Mouse (Mus musculus): ENCODE measurements around the gene Arnt2. TPM values are rescaled to one million over a fixed set of nuclear protein-coding genes. Genes with fewer than 3 reads are reported as not detected.

Gene Arnt2
- polyA plus RNA-seq, 1 experiment, result not detected

GRCm38 (mm10) chr7:84254311-84254710, 155.7 kb downstream of the Arnt2 start:
- TF ChIP-seq POLR2A (IDR thresholded peaks at IDR 0.05; ENCODE audit: insufficient read depth, low read depth, low read length) (no peak), CTCF (IDR thresholded peaks at IDR 0.05; ENCODE audit: insufficient read depth, low read depth, low read length) (no peak)
- 75% methylated on average over 3 of the region's 3 CpGs for WGBS
- H3K4me1 ChIP-seq (ENCODE audit: control insufficient read depth, insufficient read depth, low read length), result no peaks in the 10 kb centered on the region; the same call in 1 of the 2 replicates
- H3K27ac ChIP-seq (ENCODE audit: insufficient read depth, low read depth, low read length), result no peak overlapping the region
- no peak overlapping the region for H3K4me3 ChIP-seq (ENCODE audit: insufficient read depth, low read depth, low read length)

DNA sequence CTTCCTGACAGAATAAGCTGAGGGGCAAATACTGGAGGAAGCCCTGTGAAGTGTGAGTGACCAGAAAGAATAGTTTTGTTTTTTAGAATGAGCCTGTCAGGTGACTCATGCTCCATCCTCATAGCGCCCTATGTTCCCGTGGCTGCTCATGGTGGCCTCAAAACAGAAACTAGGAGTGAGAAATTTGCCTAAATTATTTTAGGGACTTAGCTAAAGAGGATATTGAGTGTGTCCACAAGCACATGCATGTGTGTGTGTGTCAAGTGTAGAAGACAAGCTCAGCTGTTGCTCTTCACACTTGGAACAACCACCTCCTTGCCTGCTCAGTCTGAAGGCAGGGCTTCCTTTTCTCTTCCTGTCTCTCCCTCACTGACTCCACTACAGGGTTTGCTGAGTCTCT, 158.3 kb downstream of the Arnt2 start:
- Histone ChIP-seq H3K27ac (ENCODE audit: insufficient read depth, low read depth, low read length) (no peak overlapping the region), H3K4me1 (ENCODE audit: control insufficient read depth, insufficient read depth, low read length) (no peaks in the 10 kb centered on the region; the same call in 1 of the 2 replicates), H3K4me3 (ENCODE audit: insufficient read depth, low read depth, low read length) (no peak overlapping the region)
- 92% methylated on average over 2 of the region's 2 CpGs for WGBS
- TF ChIP-seq CTCF (IDR thresholded peaks at IDR 0.05; ENCODE audit: insufficient read depth, low read depth, low read length), result no peak
- TF ChIP-seq POLR2A (IDR thresholded peaks at IDR 0.05; ENCODE audit: insufficient read depth, low read depth, low read length), result no peak

DNA sequence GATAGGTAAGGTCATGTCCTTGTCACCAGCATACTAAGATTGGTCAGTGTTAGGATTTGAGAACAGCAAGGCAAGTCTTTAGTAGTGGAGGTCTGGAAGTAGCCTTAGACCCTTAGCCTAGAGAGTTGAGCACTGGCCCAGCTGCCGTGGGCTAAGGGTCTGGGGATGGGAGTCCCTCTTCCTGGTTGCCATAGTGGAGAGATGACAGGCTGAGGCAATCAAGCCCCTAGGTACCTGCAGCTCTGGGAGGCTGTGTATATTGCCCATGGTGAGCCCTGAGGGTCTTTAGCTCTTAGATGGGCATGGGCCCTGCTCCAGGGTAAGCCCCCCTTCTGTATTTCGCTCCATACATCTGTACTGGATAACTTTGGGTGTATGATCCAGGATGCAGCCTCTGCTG, 159.2 kb downstream of the Arnt2 start:
- no peak overlapping the region for H3K27ac ChIP-seq (ENCODE audit: insufficient read depth, low read depth, low read length)
- H3K4me3 ChIP-seq (ENCODE audit: insufficient read depth, low read depth, low read length), result no peak overlapping the region
- no peaks in the 10 kb centered on the region; the same call in 1 of the 2 replicates for H3K4me1 ChIP-seq (ENCODE audit: control insufficient read depth, insufficient read depth, low read length)
- TF ChIP-seq POLR2A (IDR thresholded peaks at IDR 0.05; ENCODE audit: insufficient read depth, low read depth, low read length) (no peak), CTCF (IDR thresholded peaks at IDR 0.05; ENCODE audit: insufficient read depth, low read depth, low read length) (no peak)
- 98% methylated on average over 2 of the region's 2 CpGs for WGBS

GRCm38 (mm10) chr7:84249951-84250350, 160.0 kb downstream of the Arnt2 start:
- Histone ChIP-seq H3K4me1 (ENCODE audit: control insufficient read depth, insufficient read depth, low read length) (no peaks in the 10 kb centered on the region; the same call in 1 of the 2 replicates), H3K4me3 (ENCODE audit: insufficient read depth, low read depth, low read length) (no peak overlapping the region), H3K27ac (ENCODE audit: insufficient read depth, low read depth, low read length) (no peak overlapping the region)
- TF ChIP-seq CTCF (IDR thresholded peaks at IDR 0.05; ENCODE audit: insufficient read depth, low read depth, low read length) (no peak), POLR2A (IDR thresholded peaks at IDR 0.05; ENCODE audit: insufficient read depth, low read depth, low read length) (no peak)
- WGBS, result 92% methylated on average over 8 of the region's 8 CpGs

DNA sequence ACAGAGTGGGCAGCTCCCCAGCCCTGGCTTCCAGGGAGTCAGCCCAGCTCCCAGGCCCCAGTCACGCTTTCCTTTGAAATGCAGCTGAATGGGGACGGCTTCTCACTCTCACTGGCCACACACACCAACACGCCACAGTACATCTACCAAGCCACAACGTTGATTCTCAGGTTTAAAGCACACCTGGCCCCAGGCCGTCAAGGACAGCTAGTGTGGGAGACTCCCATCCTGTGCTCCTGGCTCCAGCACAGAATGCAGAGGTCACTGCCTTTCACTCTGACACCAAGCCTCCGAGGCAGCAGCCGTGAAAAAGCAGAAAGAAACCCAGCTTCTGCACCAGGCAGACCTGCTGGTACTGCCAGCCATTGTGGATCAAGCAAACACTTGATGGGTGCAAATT, 160.6 kb downstream of the Arnt2 start:
- no peak overlapping the region for H3K27ac ChIP-seq (ENCODE audit: insufficient read depth, low read depth, low read length)
- no peak for TF ChIP-seq CTCF (IDR thresholded peaks at IDR 0.05; ENCODE audit: insufficient read depth, low read depth, low read length)
- TF ChIP-seq POLR2A (IDR thresholded peaks at IDR 0.05; ENCODE audit: insufficient read depth, low read depth, low read length), result no peak
- no peaks in the 10 kb centered on the region; the same call in 1 of the 2 replicates for H3K4me1 ChIP-seq (ENCODE audit: control insufficient read depth, insufficient read depth, low read length)
- WGBS, result 70% methylated on average over 7 of the region's 7 CpGs
- no peak overlapping the region for H3K4me3 ChIP-seq (ENCODE audit: insufficient read depth, low read depth, low read length)

DNA sequence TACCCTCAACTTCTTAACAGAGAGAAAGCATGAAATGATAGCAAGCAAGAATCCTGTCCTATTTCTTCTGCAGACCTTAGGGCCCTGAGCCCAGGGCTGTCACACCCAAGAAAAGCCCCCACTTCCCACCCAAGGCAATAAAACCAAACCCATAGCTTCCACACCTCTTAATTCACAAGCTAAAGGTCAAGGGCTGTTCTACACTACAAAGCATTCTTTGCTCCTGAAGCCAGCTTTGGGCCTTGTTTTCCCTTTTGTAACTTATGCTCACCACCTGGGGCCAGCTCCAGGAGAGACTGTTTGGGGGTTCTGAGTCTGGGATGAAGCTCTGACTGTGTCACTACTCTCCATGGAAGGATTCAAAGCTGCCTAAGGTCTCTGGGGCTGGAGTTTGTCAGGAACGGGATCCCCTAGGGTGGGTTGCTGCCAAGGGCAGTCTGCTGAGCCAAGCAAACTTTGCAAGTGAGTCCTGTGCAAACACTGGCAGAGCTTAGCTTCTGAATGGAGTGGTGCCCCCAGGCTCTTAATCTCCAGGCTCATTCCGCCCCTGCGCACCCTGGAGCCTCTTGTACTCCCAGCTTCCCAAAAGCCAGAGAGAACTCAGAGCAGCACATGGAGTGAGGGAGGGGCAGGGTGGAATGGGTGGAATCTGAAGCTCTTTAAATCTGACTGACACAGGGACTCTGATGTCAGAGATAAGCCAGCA, 161.9 kb downstream of the Arnt2 start:
- TF ChIP-seq CTCF (IDR thresholded peaks at IDR 0.05; ENCODE audit: insufficient read depth, low read depth, low read length) (no peak), POLR2A (IDR thresholded peaks at IDR 0.05; ENCODE audit: insufficient read depth, low read depth, low read length) (no peak)
- no peaks in the 10 kb centered on the region; the same call in 1 of the 2 replicates for H3K4me1 ChIP-seq (ENCODE audit: control insufficient read depth, insufficient read depth, low read length)
- no peak overlapping the region for H3K27ac ChIP-seq (ENCODE audit: insufficient read depth, low read depth, low read length)
- H3K4me3 ChIP-seq (ENCODE audit: insufficient read depth, low read depth, low read length), result no peak overlapping the region
- 62% methylated on average over 3 of the region's 3 CpGs for WGBS

GRCm38 (mm10) chr7:84246878-84247277, 163.1 kb downstream of the Arnt2 start:
- H3K4me1 ChIP-seq (ENCODE audit: control insufficient read depth, insufficient read depth, low read length), result no peaks in the 10 kb centered on the region; the same call in 1 of the 2 replicates
- WGBS, result 85% methylated on average over 5 of the region's 5 CpGs
- H3K4me3 ChIP-seq (ENCODE audit: insufficient read depth, low read depth, low read length), result no peak overlapping the region
- H3K27ac ChIP-seq (ENCODE audit: insufficient read depth, low read depth, low read length), result no peak overlapping the region
- TF ChIP-seq POLR2A (IDR thresholded peaks at IDR 0.05; ENCODE audit: insufficient read depth, low read depth, low read length) (no peak), CTCF (IDR thresholded peaks at IDR 0.05; ENCODE audit: insufficient read depth, low read depth, low read length) (no peak)

DNA sequence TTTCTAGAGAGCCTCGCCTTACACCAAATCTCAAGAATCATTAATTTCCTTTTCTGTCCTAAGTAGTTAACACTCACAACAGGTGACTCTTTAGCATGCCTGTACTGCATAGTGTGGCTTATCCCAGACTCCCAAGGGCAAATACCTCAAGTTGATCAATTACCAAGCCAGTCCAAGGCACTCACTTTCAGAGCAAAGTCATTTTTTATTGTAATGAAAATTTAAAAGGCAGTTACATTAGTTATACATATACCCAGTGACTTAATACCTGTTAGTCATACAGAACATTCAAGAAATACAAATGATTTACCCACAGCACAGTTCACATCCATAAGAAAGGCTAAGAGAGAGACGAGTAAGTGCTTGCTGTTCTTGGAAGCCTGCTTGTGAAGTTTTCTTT, 163.9 kb downstream of the Arnt2 start:
- TF ChIP-seq POLR2A (IDR thresholded peaks at IDR 0.05; ENCODE audit: insufficient read depth, low read depth, low read length) (no peak), CTCF (IDR thresholded peaks at IDR 0.05; ENCODE audit: insufficient read depth, low read depth, low read length) (no peak)

GRCm38 (mm10) chr7:84240406-84240805, 169.6 kb downstream of the Arnt2 start:
- TF ChIP-seq CTCF (IDR thresholded peaks at IDR 0.05; ENCODE audit: insufficient read depth, low read depth, low read length) (no peak), POLR2A (IDR thresholded peaks at IDR 0.05; ENCODE audit: insufficient read depth, low read depth, low read length) (no peak)
- WGBS, result 71% methylated on average over 3 of the region's 3 CpGs
- Histone ChIP-seq H3K27ac (ENCODE audit: insufficient read depth, low read depth, low read length) (no peak overlapping the region), H3K4me3 (ENCODE audit: insufficient read depth, low read depth, low read length) (no peak overlapping the region), H3K4me1 (ENCODE audit: control insufficient read depth, insufficient read depth, low read length) (no peaks in the 10 kb centered on the region)

More for the DNA sequence above, 163.9 kb downstream of the Arnt2 start:
- Histone ChIP-seq H3K4me3 (ENCODE audit: insufficient read depth, low read depth, low read length) (no peak overlapping the region), H3K4me1 (ENCODE audit: control insufficient read depth, insufficient read depth, low read length) (no peaks in the 10 kb centered on the region; the same call in 1 of the 2 replicates), H3K27ac (ENCODE audit: insufficient read depth, low read depth, low read length) (no peak overlapping the region)
- WGBS, result 93% methylated on average over 2 of the region's 2 CpGs

Data from olfactory bulb, adult 2 months (tissue).